Mouse (Mus musculus): ENCODE measurements at regions not wholly inside any gene's neighbourhood (a gene's known extent, or its start where the extent isn't known, plus 50 kb on each side); places are given as distances from the start of the nearest gene placed in this dataset.

- no peak for TF ChIP-seq GATA1 (IDR thresholded peaks at IDR 0.05; ENCODE audit: low read length)
- TF ChIP-seq TAL1 (IDR thresholded peaks at IDR 0.05; ENCODE audit: low read length), result no peak
- H3K4me1 ChIP-seq (ENCODE audit: control insufficient read depth), result peaks cover 1% of the 10 kb centered on the region; the same call in 1 of the 2 replicates
- H3K27me3 ChIP-seq (ENCODE audit: control insufficient read depth), result no peaks in the 10 kb centered on the region; the same call in 1 of the 2 replicates
- no peaks in the 10 kb centered on the region for H3K36me3 ChIP-seq (ENCODE audit: control insufficient read depth)
- H3K4me3 ChIP-seq (replicated peaks), result no peak overlapping the region
- no peaks in the 10 kb centered on the region for H3K9me3 ChIP-seq (ENCODE audit: control insufficient read depth, low read length)
These were observed 61.2 kb upstream of the Ankrd28 start for GRCm38 (mm10) chr14:31891500-31892185.

- no peak for TF ChIP-seq GATA1 (IDR thresholded peaks at IDR 0.05; ENCODE audit: low read length)
- TF ChIP-seq TAL1 (IDR thresholded peaks at IDR 0.05; ENCODE audit: low read length), result no peak
- Histone ChIP-seq H3K9me3 (ENCODE audit: control insufficient read depth, low read length) (no peaks in the 10 kb centered on the region), H3K4me3 (replicated peaks) (no peak overlapping the region), H3K36me3 (ENCODE audit: control insufficient read depth) (no peaks in the 10 kb centered on the region), H3K27me3 (ENCODE audit: control insufficient read depth) (no peaks in the 10 kb centered on the region; the same call in 1 of the 2 replicates), H3K4me1 (ENCODE audit: control insufficient read depth) (peaks cover 1% of the 10 kb centered on the region; the same call in 1 of the 2 replicates)
These were observed 61.7 kb upstream of the Ankrd28 start for GRCm38 (mm10) chr14:31892186-31892510.

- Histone ChIP-seq H3K4me1 (ENCODE audit: control insufficient read depth) (no peaks in the 10 kb centered on the region), H3K9me3 (ENCODE audit: control insufficient read depth, low read length) (no peaks in the 10 kb centered on the region)
- TF ChIP-seq TAL1 (IDR thresholded peaks at IDR 0.05; ENCODE audit: low read length) (no peak), GATA1 (IDR thresholded peaks at IDR 0.05; ENCODE audit: low read length) (no peak)
These were observed 66.0 kb upstream of the Ankrd28 start for GRCm38 (mm10) chr14:31896500-31896899.

GRCm38 (mm10) chr14:31899504-31899903 lies 69.1 kb upstream of the Ankrd28 start:
- Histone ChIP-seq H3K36me3 (ENCODE audit: control insufficient read depth) (no peaks in the 10 kb centered on the region), H3K4me3 (replicated peaks) (no peak overlapping the region), H3K27me3 (ENCODE audit: control insufficient read depth) (no peaks in the 10 kb centered on the region), H3K4me1 (ENCODE audit: control insufficient read depth) (no peaks in the 10 kb centered on the region), H3K9me3 (ENCODE audit: control insufficient read depth, low read length) (no peaks in the 10 kb centered on the region)
- TF ChIP-seq GATA1 (IDR thresholded peaks at IDR 0.05; ENCODE audit: low read length) (no peak), TAL1 (IDR thresholded peaks at IDR 0.05; ENCODE audit: low read length) (no peak)

More at GRCm38 (mm10) chr14:31896500-31896899, 66.0 kb upstream of the Ankrd28 start:
- no peaks in the 10 kb centered on the region; the same call in 1 of the 2 replicates for H3K27me3 ChIP-seq (ENCODE audit: control insufficient read depth)
- no peaks in the 10 kb centered on the region for H3K36me3 ChIP-seq (ENCODE audit: control insufficient read depth)
- no peak overlapping the region for H3K4me3 ChIP-seq (replicated peaks)

- no peaks in the 10 kb centered on the region for H3K36me3 ChIP-seq (ENCODE audit: control insufficient read depth)
- H3K27me3 ChIP-seq (ENCODE audit: control insufficient read depth), result no peaks in the 10 kb centered on the region
- no peaks in the 10 kb centered on the region for H3K9me3 ChIP-seq (ENCODE audit: control insufficient read depth, low read length)
- TF ChIP-seq GATA1 (IDR thresholded peaks at IDR 0.05; ENCODE audit: low read length), result no peak
- TF ChIP-seq TAL1 (IDR thresholded peaks at IDR 0.05; ENCODE audit: low read length), result no peak
- H3K4me3 ChIP-seq (replicated peaks), result no peak overlapping the region
- no peaks in the 10 kb centered on the region for H3K4me1 ChIP-seq (ENCODE audit: control insufficient read depth)
These were observed 69.5 kb upstream of the Ankrd28 start for GRCm38 (mm10) chr14:31899906-31900305.

- no peaks in the 10 kb centered on the region for H3K27me3 ChIP-seq (ENCODE audit: control insufficient read depth)
- TF ChIP-seq GATA1 (IDR thresholded peaks at IDR 0.05; ENCODE audit: low read length) (no peak), TAL1 (IDR thresholded peaks at IDR 0.05; ENCODE audit: low read length) (no peak)
- no peaks in the 10 kb centered on the region for H3K9me3 ChIP-seq (ENCODE audit: control insufficient read depth, low read length)
- no peak overlapping the region for H3K4me3 ChIP-seq (replicated peaks)
- no peaks in the 10 kb centered on the region for H3K4me1 ChIP-seq (ENCODE audit: control insufficient read depth)
- H3K36me3 ChIP-seq (ENCODE audit: control insufficient read depth), result no peaks in the 10 kb centered on the region
These were observed 71.5 kb upstream of the Ankrd28 start for GRCm38 (mm10) chr14:31901901-31902300.

GRCm38 (mm10) chr14:31903664-31904063 lies 73.2 kb upstream of the Ankrd28 start:
- Histone ChIP-seq H3K4me1 (ENCODE audit: control insufficient read depth) (no peaks in the 10 kb centered on the region), H3K9me3 (ENCODE audit: control insufficient read depth, low read length) (no peaks in the 10 kb centered on the region), H3K27me3 (ENCODE audit: control insufficient read depth) (no peaks in the 10 kb centered on the region; the same call in 1 of the 2 replicates), H3K36me3 (ENCODE audit: control insufficient read depth) (no peaks in the 10 kb centered on the region), H3K4me3 (replicated peaks) (no peak overlapping the region)
- TF ChIP-seq TAL1 (IDR thresholded peaks at IDR 0.05; ENCODE audit: low read length), result no peak

GRCm38 (mm10) chr14:31908591-31908990 lies 78.1 kb upstream of the Ankrd28 start:
- Histone ChIP-seq H3K9me3 (ENCODE audit: control insufficient read depth, low read length) (no peaks in the 10 kb centered on the region), H3K36me3 (ENCODE audit: control insufficient read depth) (no peaks in the 10 kb centered on the region), H3K4me3 (replicated peaks) (no peak overlapping the region), H3K4me1 (ENCODE audit: control insufficient read depth) (no peaks in the 10 kb centered on the region), H3K27me3 (ENCODE audit: control insufficient read depth) (no peaks in the 10 kb centered on the region; the same call in 1 of the 2 replicates)
- TF ChIP-seq TAL1 (IDR thresholded peaks at IDR 0.05; ENCODE audit: low read length) (no peak), GATA1 (IDR thresholded peaks at IDR 0.05; ENCODE audit: low read length) (no peak)

GRCm38 (mm10) chr14:31909291-31909690 lies 78.8 kb upstream of the Ankrd28 start:
- Histone ChIP-seq H3K36me3 (ENCODE audit: control insufficient read depth) (no peaks in the 10 kb centered on the region), H3K27me3 (ENCODE audit: control insufficient read depth) (no peaks in the 10 kb centered on the region; the same call in 1 of the 2 replicates), H3K4me1 (ENCODE audit: control insufficient read depth) (no peaks in the 10 kb centered on the region), H3K9me3 (ENCODE audit: control insufficient read depth, low read length) (no peaks in the 10 kb centered on the region), H3K4me3 (replicated peaks) (no peak overlapping the region)
- TF ChIP-seq TAL1 (IDR thresholded peaks at IDR 0.05; ENCODE audit: low read length), result no peak
- TF ChIP-seq GATA1 (IDR thresholded peaks at IDR 0.05; ENCODE audit: low read length), result no peak

- TF ChIP-seq TAL1 (IDR thresholded peaks at IDR 0.05; ENCODE audit: low read length) (no peak), GATA1 (IDR thresholded peaks at IDR 0.05; ENCODE audit: low read length) (no peak)
- Histone ChIP-seq H3K4me3 (replicated peaks) (no peak overlapping the region), H3K9me3 (ENCODE audit: control insufficient read depth, low read length) (no peaks in the 10 kb centered on the region), H3K36me3 (ENCODE audit: control insufficient read depth) (no peaks in the 10 kb centered on the region), H3K27me3 (ENCODE audit: control insufficient read depth) (no peaks in the 10 kb centered on the region; the same call in 1 of the 2 replicates), H3K4me1 (ENCODE audit: control insufficient read depth) (no peaks in the 10 kb centered on the region)
These were observed 80.4 kb upstream of the Ankrd28 start for GRCm38 (mm10) chr14:31910809-31911208.

All from erythroblast, embryonic 14.5 days (primary cell).